In genomic region chr9:21368131-21368584, GRCm38 (mm10) we compare ENCODE assay signal across 8 mouse cellular contexts. TPM values are rescaled to one million over a fixed set of nuclear protein-coding genes. Genes with fewer than 3 reads are reported as not detected.
DNase-seq lines count a peak whose midpoint lies in the region; ATAC-seq lines count a peak whose summit lies in the region.

No protein-coding gene starts in this region.

- ATAC-seq in intestine, embryonic 15.5 days, result peak; percentile 45

- peaks cover 9% of the 10 kb centered on the region for H3K4me1 ChIP-seq in intestine, embryonic 15.5 days (replicated peaks)
- H3K4me1 ChIP-seq in midbrain, embryonic 10.5 days, result peaks cover 22% of the 10 kb centered on the region

- 0% methylated on average over 38 of the region's 38 CpGs for WGBS in intestine, embryonic 15.5 days
- WGBS in midbrain, embryonic 10.5 days, result under 1% methylated on average over 37 of the region's 38 CpGs

- H3K9ac ChIP-seq in intestine, embryonic 15.5 days, result peak overlapping the region; percentile 84

- peak overlapping the region; percentile 90 for H3K4me3 ChIP-seq in intestine, embryonic 15.5 days (replicated peaks)
- H3K4me3 ChIP-seq in midbrain, embryonic 10.5 days, result peak overlapping the region; percentile 96

- intact Hi-C loops in gastrocnemius, postnatal 14 days (cut with DNase I; ENCODE audit: low total_unique reads), result no loop called here
- intact Hi-C loops in left cerebral cortex, postnatal 36 days (cut with DNase I), result loop anchor here (5.0 kb wide), 1 partner anchor 104 kb away; no protein-coding TSS in a partner anchor

- peak; percentile 80 to 90 for DNase-seq in adrenal gland, adult (ENCODE audit: inconsistent age in 2 of 2, low spot score in 1 of 2)
- peak; percentile 76 for DNase-seq in embryo, embryonic 10 days (ENCODE audit: low spot score)
- DNase-seq in gastrocnemius, postnatal 14 days, result peak; percentile 75
- peak; percentile 66 to 78 for DNase-seq in left cerebral cortex, postnatal 36 days (ENCODE audit: low spot score in 2 of 2)
- peak; percentile 82 for DNase-seq in midbrain, embryonic 10.5 days (ENCODE audit: low spot score)
- DNase-seq in right cerebral cortex, postnatal 4 days, result peak; percentile 79
- DNase-seq in yolk sac, embryonic 10.5 days (ENCODE audit: low spot score), result peak; percentile 77

- H3K36me3 ChIP-seq in intestine, embryonic 15.5 days, result peaks cover 6% of the 10 kb centered on the region; the same call in 1 of the 2 replicates
- peaks cover 36% of the 10 kb centered on the region for H3K36me3 ChIP-seq in midbrain, embryonic 10.5 days

- no peaks in the 10 kb centered on the region for H3K27me3 ChIP-seq in intestine, embryonic 15.5 days (replicated peaks)
- H3K27me3 ChIP-seq in midbrain, embryonic 10.5 days (ENCODE audit: low read depth, poor library complexity, severe bottlenecking), result no peaks in the 10 kb centered on the region

- H3K9me3 ChIP-seq in intestine, embryonic 15.5 days, result no peaks in the 10 kb centered on the region
- H3K9me3 ChIP-seq in midbrain, embryonic 10.5 days (replicated peaks), result no peaks in the 10 kb centered on the region

- H3K4me2 ChIP-seq in intestine, embryonic 15.5 days (replicated peaks), result peak overlapping the region; percentile 77

- H3K27ac ChIP-seq in intestine, embryonic 15.5 days, result peak overlapping the region; percentile 80
- peak overlapping the region; percentile 97 for H3K27ac ChIP-seq in midbrain, embryonic 10.5 days (replicated peaks)

RNA-seq across cellular contexts. Expression of gene Ilf3, which starts 0.5 kb away (rescaled TPM):
- total RNA-seq in gastrocnemius, postnatal 14 days (2021), result 10 to 100 TPM; 22.3 to 28.5 TPM
- 143 and 150 TPM in 2 replicates for polyA plus RNA-seq in intestine, embryonic 15.5 days (2015; fragmentation: Nextera tagmentation; extraction: Ambion mirVana)
- total RNA-seq in left cerebral cortex, postnatal 36 days (2021), result 10 to 100 TPM; 75.5 to 75.9 TPM
- 295 and 321 TPM in 2 replicates for polyA plus RNA-seq in midbrain, embryonic 10.5 days (2016; fragmentation: Nextera tagmentation; extraction: Ambion mirVana)

RNA-seq across cellular contexts. Expression of gene Qtrt1, which starts 43.5 kb away (rescaled TPM):
- total RNA-seq in gastrocnemius, postnatal 14 days (2021), result 1 to 10 TPM; 5.5 to 8.1 TPM
- polyA plus RNA-seq in intestine, embryonic 15.5 days (2015; fragmentation: Nextera tagmentation; extraction: Ambion mirVana), result 57.0 and 60.5 TPM in 2 replicates
- total RNA-seq in left cerebral cortex, postnatal 36 days (2021), result 10 to 100 TPM; 19.1 to 31.3 TPM
- polyA plus RNA-seq in midbrain, embryonic 10.5 days (2016; fragmentation: Nextera tagmentation; extraction: Ambion mirVana), result 64.8 and 73.1 TPM in 2 replicates

RNA-seq across cellular contexts. Expression of gene Slc44a2, which starts 47.7 kb away (rescaled TPM):
- total RNA-seq in gastrocnemius, postnatal 14 days (2021), result 100 to 1,000 TPM; 104 to 117 TPM
- 48.1 and 52.0 TPM in 2 replicates for polyA plus RNA-seq in intestine, embryonic 15.5 days (2015; fragmentation: Nextera tagmentation; extraction: Ambion mirVana)
- total RNA-seq in left cerebral cortex, postnatal 36 days (2021), result 10 to 100 TPM; 43.0 to 52.5 TPM
- polyA plus RNA-seq in midbrain, embryonic 10.5 days (2016; fragmentation: Nextera tagmentation; extraction: Ambion mirVana), result 65.8 and 72.2 TPM in 2 replicates

RNA-seq across cellular contexts. Expression of gene Ap1m2, which starts 56.0 kb away (rescaled TPM):
- not detected for total RNA-seq in gastrocnemius, postnatal 14 days (2021)
- polyA plus RNA-seq in intestine, embryonic 15.5 days (2015; fragmentation: Nextera tagmentation; extraction: Ambion mirVana), result 106 and 115 TPM in 2 replicates
- total RNA-seq in left cerebral cortex, postnatal 36 days (2021), result 1 to 10 TPM in 1 of 2 experiments, under 1 TPM in 1; 0.72 to 1.6 TPM
- polyA plus RNA-seq in midbrain, embryonic 10.5 days (2016; fragmentation: Nextera tagmentation; extraction: Ambion mirVana), result 1.1 and 2.9 TPM in 2 replicates

RNA-seq across cellular contexts. Expression of gene Dnm2, which starts 56.5 kb away (rescaled TPM):
- total RNA-seq in gastrocnemius, postnatal 14 days (2021), result 10 to 100 TPM; 47.8 to 48.0 TPM
- 70.6 and 75.7 TPM in 2 replicates for polyA plus RNA-seq in intestine, embryonic 15.5 days (2015; fragmentation: Nextera tagmentation; extraction: Ambion mirVana)
- total RNA-seq in left cerebral cortex, postnatal 36 days (2021), result 10 to 100 TPM; 48.1 to 71.8 TPM
- 70.4 and 75.0 TPM in 2 replicates for polyA plus RNA-seq in midbrain, embryonic 10.5 days (2016; fragmentation: Nextera tagmentation; extraction: Ambion mirVana)

Comparison
In these comparisons a context has a peak if more than half of its experiments do, and no peak if none do; other contexts are left out.
1. Peak in every context shown above with its lines: DNase-seq, ATAC-seq, H3K4me3 ChIP-seq and H3K27ac ChIP-seq.